Mouse (Mus musculus) urinary bladder, adult 2 months (tissue): ENCODE data around the gene Ssr2. TPM values are rescaled to one million over a fixed set of nuclear protein-coding genes. Genes with fewer than 3 reads are reported as not detected.
"Not testable (repeated sequence)": the region's sequence is repeated elsewhere in the genome, so short reads cannot be mapped to it uniquely, and the experiment has no call there.

Source experiments
- DNase-seq: peaks from one replicate; pipeline ENCODE4 v3.0.0; 2022; ENCODE audit warnings: low spot score
- polyA plus RNA-seq: library from polyadenylated mRNA; depleted of rRNA; stranded (reverse); fragments of >200 nt; gene quantifications from 2 replicates; pipeline ENCODE4 v1.2.3, GENCODE M21; 2012

Gene Ssr2
- polyA plus RNA-seq, 1 experiment, result 150 TPM

GRCm38 (mm10) chr3:88563966-88564365, 11.7 kb upstream of the Ssr2 start:
- DNase-seq, result no peak

- DNase-seq, result no peak
Observed at GRCm38 (mm10) chr3:88566116-88566515, 9.6 kb upstream of the Ssr2 start.

- DNase-seq, result no peak
Observed at GRCm38 (mm10) chr3:88566536-88567061, 9.1 kb upstream of the Ssr2 start.

- DNase-seq, result no peak
Observed at GRCm38 (mm10) chr3:88567892-88568291, 7.8 kb upstream of the Ssr2 start.

- DNase-seq, result no peak
Observed at GRCm38 (mm10) chr3:88568615-88569014, 7.1 kb upstream of the Ssr2 start.

GRCm38 (mm10) chr3:88569093-88569492, 6.6 kb upstream of the Ssr2 start:
- no peak for DNase-seq

- no peak for DNase-seq
Observed at GRCm38 (mm10) chr3:88569694-88570093, 6.0 kb upstream of the Ssr2 start.

- DNase-seq, result no peak
Observed at GRCm38 (mm10) chr3:88570341-88570740, 5.3 kb upstream of the Ssr2 start.

- DNase-seq, result no peak
Observed at GRCm38 (mm10) chr3:88571856-88572255, 3.8 kb upstream of the Ssr2 start.

- no peak for DNase-seq
Observed at GRCm38 (mm10) chr3:88572835-88573234, 2.8 kb upstream of the Ssr2 start.

GRCm38 (mm10) chr3:88573810-88574209, 1.9 kb upstream of the Ssr2 start:
- DNase-seq, result no peak

GRCm38 (mm10) chr3:88577846-88578245, 2.2 kb downstream of the Ssr2 start:
- not testable (repeated sequence) for DNase-seq

- DNase-seq, result no peak
Observed at GRCm38 (mm10) chr3:88578498-88579424, 3.1 kb downstream of the Ssr2 start.

GRCm38 (mm10) chr3:88579454-88580117, 3.9 kb downstream of the Ssr2 start:
- DNase-seq, result peak; percentile 54

GRCm38 (mm10) chr3:88585769-88586168, 10.1 kb downstream of the Ssr2 start:
- DNase-seq, result no peak

GRCm38 (mm10) chr3:88586640-88587039, 11.0 kb downstream of the Ssr2 start:
- DNase-seq, result no peak

GRCm38 (mm10) chr3:88590246-88590645, 14.6 kb downstream of the Ssr2 start:
- no peak for DNase-seq

GRCm38 (mm10) chr3:88591044-88591443, 15.4 kb downstream of the Ssr2 start:
- DNase-seq, result no peak

GRCm38 (mm10) chr3:88591950-88592731, 16.5 kb downstream of the Ssr2 start:
- no peak for DNase-seq

- DNase-seq, result no peak
Observed at GRCm38 (mm10) chr3:88592942-88593576, 17.4 kb downstream of the Ssr2 start.

GRCm38 (mm10) chr3:88593893-88594580, 18.4 kb downstream of the Ssr2 start:
- DNase-seq, result no peak
